Mouse (Mus musculus): ENCODE measurements around the gene Shroom4. TPM values are rescaled to one million over a fixed set of nuclear protein-coding genes. Genes with fewer than 3 reads are reported as not detected.

Gene Shroom4
- total and polyA plus RNA-seq, 2 experiments from 2014 or later = 0.95 to 6.4 TPM

- Histone ChIP-seq H3K9ac (replicated peaks; ENCODE audit: low read length) (peak overlapping the region; percentile 56), H3K27ac (peak overlapping the region; percentile 74; the same call in 1 of the 2 replicates), H3K4me2 (ENCODE audit: low read depth, low read length) (peak overlapping the region; percentile 64), H3K4me1 (ENCODE audit: insufficient read depth, low read length) (no peaks in the 10 kb centered on the region), H3K36me3 (ENCODE audit: insufficient read depth, low read length) (no peaks in the 10 kb centered on the region), H3K27me3 (ENCODE audit: insufficient read depth, low read length) (no peaks in the 10 kb centered on the region), H3K4me3 (ENCODE audit: low read length) (peak overlapping the region; percentile 56), H3K9me3 (ENCODE audit: low read length) (no peaks in the 10 kb centered on the region)
- no peak for TF ChIP-seq CTCF (IDR thresholded peaks at IDR 0.05; ENCODE audit: low read depth)
- ATAC-seq = peak; percentile 31
- DNase-seq (ENCODE audit: low spot score) = peak; percentile 34
- WGBS = 23% methylated on average over 27 of the region's 49 CpGs
Observed at GRCm38 (mm10) chrX:6400398-6401020, 855 bp downstream of the Shroom4 start.

- Histone ChIP-seq H3K9ac (replicated peaks; ENCODE audit: low read length) (no peak overlapping the region), H3K27me3 (ENCODE audit: insufficient read depth, low read length) (no peaks in the 10 kb centered on the region), H3K4me2 (ENCODE audit: low read depth, low read length) (no peak overlapping the region), H3K36me3 (ENCODE audit: insufficient read depth, low read length) (no peaks in the 10 kb centered on the region), H3K4me3 (ENCODE audit: low read length) (no peak overlapping the region), H3K27ac (no peak overlapping the region), H3K4me1 (ENCODE audit: insufficient read depth, low read length) (no peaks in the 10 kb centered on the region), H3K9me3 (ENCODE audit: low read length) (no peaks in the 10 kb centered on the region)
- DNase-seq (ENCODE audit: low spot score) (no peak), ATAC-seq (no peak)
- WGBS = 87% methylated on average over 4 of the region's 4 CpGs
- no peak for TF ChIP-seq CTCF (IDR thresholded peaks at IDR 0.05; ENCODE audit: low read depth)
Observed at GRCm38 (mm10) chrX:6402921-6403320, 3.3 kb downstream of the Shroom4 start.

- no peak overlapping the region for H3K4me2 ChIP-seq (ENCODE audit: low read depth, low read length)
- no peak overlapping the region for H3K9ac ChIP-seq (replicated peaks; ENCODE audit: low read length)
- no peaks in the 10 kb centered on the region for H3K9me3 ChIP-seq (ENCODE audit: low read length)
- no peak overlapping the region for H3K27ac ChIP-seq
- no peak for DNase-seq (ENCODE audit: low spot score)
- no peaks in the 10 kb centered on the region for H3K27me3 ChIP-seq (ENCODE audit: insufficient read depth, low read length)
- 76% methylated on average over 6 of the region's 6 CpGs for WGBS
- H3K4me3 ChIP-seq (ENCODE audit: low read length) = no peak overlapping the region
- ATAC-seq = no peak
- no peaks in the 10 kb centered on the region for H3K4me1 ChIP-seq (ENCODE audit: insufficient read depth, low read length)
- H3K36me3 ChIP-seq (ENCODE audit: insufficient read depth, low read length) = no peaks in the 10 kb centered on the region
- TF ChIP-seq CTCF (IDR thresholded peaks at IDR 0.05; ENCODE audit: low read depth) = no peak
Observed at GRCm38 (mm10) chrX:6409114-6409513, 9.5 kb downstream of the Shroom4 start.

GRCm38 (mm10) chrX:6415412-6415811 is 15.8 kb downstream of the Shroom4 start:
- Histone ChIP-seq H3K4me1 (ENCODE audit: insufficient read depth, low read length) (no peaks in the 10 kb centered on the region), H3K9me3 (ENCODE audit: low read length) (no peaks in the 10 kb centered on the region), H3K27me3 (ENCODE audit: insufficient read depth, low read length) (no peaks in the 10 kb centered on the region), H3K27ac (no peak overlapping the region), H3K4me2 (ENCODE audit: low read depth, low read length) (no peak overlapping the region), H3K4me3 (ENCODE audit: low read length) (no peak overlapping the region), H3K36me3 (ENCODE audit: insufficient read depth, low read length) (no peaks in the 10 kb centered on the region), H3K9ac (replicated peaks; ENCODE audit: low read length) (no peak overlapping the region)
- DNase-seq (ENCODE audit: low spot score) (no peak), ATAC-seq (no peak)
- no peak for TF ChIP-seq CTCF (IDR thresholded peaks at IDR 0.05; ENCODE audit: low read depth)
- 84% methylated on average over 12 of the region's 12 CpGs for WGBS

GRCm38 (mm10) chrX:6415936-6416335 is 16.3 kb downstream of the Shroom4 start:
- no peak overlapping the region for H3K27ac ChIP-seq
- H3K4me3 ChIP-seq (ENCODE audit: low read length) = no peak overlapping the region
- TF ChIP-seq CTCF (IDR thresholded peaks at IDR 0.05; ENCODE audit: low read depth) = no peak
- H3K27me3 ChIP-seq (ENCODE audit: insufficient read depth, low read length) = no peaks in the 10 kb centered on the region
- H3K4me1 ChIP-seq (ENCODE audit: insufficient read depth, low read length) = no peaks in the 10 kb centered on the region
- no peak overlapping the region for H3K4me2 ChIP-seq (ENCODE audit: low read depth, low read length)
- no peak overlapping the region for H3K9ac ChIP-seq (replicated peaks; ENCODE audit: low read length)
- H3K36me3 ChIP-seq (ENCODE audit: insufficient read depth, low read length) = no peaks in the 10 kb centered on the region
- ATAC-seq = no peak
- WGBS = 74% methylated on average over 5 of the region's 5 CpGs
- no peak for DNase-seq (ENCODE audit: low spot score)
- no peaks in the 10 kb centered on the region for H3K9me3 ChIP-seq (ENCODE audit: low read length)

- Histone ChIP-seq H3K27ac (no peak overlapping the region), H3K9me3 (ENCODE audit: low read length) (no peaks in the 10 kb centered on the region), H3K27me3 (ENCODE audit: insufficient read depth, low read length) (no peaks in the 10 kb centered on the region), H3K4me1 (ENCODE audit: insufficient read depth, low read length) (no peaks in the 10 kb centered on the region), H3K4me2 (ENCODE audit: low read depth, low read length) (no peak overlapping the region), H3K9ac (replicated peaks; ENCODE audit: low read length) (no peak overlapping the region), H3K4me3 (ENCODE audit: low read length) (no peak overlapping the region), H3K36me3 (ENCODE audit: insufficient read depth, low read length) (no peaks in the 10 kb centered on the region)
- WGBS = 64% methylated on average over 4 of the region's 4 CpGs
- ATAC-seq = no peak
- DNase-seq (ENCODE audit: low spot score) = no peak
- no peak for TF ChIP-seq CTCF (IDR thresholded peaks at IDR 0.05; ENCODE audit: low read depth)
Observed at GRCm38 (mm10) chrX:6418140-6418539, 18.5 kb downstream of the Shroom4 start.

GRCm38 (mm10) chrX:6435260-6435659 is 35.6 kb downstream of the Shroom4 start:
- 77% methylated on average over 2 of the region's 2 CpGs for WGBS

More at GRCm38 (mm10) chrX:6435260-6435659, 35.6 kb downstream of the Shroom4 start:
- H3K4me3 ChIP-seq (ENCODE audit: low read length) = no peak overlapping the region
- no peak overlapping the region for H3K27ac ChIP-seq
- H3K9me3 ChIP-seq (ENCODE audit: low read length) = no peaks in the 10 kb centered on the region
- no peak overlapping the region for H3K9ac ChIP-seq (replicated peaks; ENCODE audit: low read length)
- no peaks in the 10 kb centered on the region for H3K4me1 ChIP-seq (ENCODE audit: insufficient read depth, low read length)
- DNase-seq (ENCODE audit: low spot score) (no peak), ATAC-seq (no peak)
- H3K4me2 ChIP-seq (ENCODE audit: low read depth, low read length) = no peak overlapping the region
- no peaks in the 10 kb centered on the region for H3K36me3 ChIP-seq (ENCODE audit: insufficient read depth, low read length)
- no peak for TF ChIP-seq CTCF (IDR thresholded peaks at IDR 0.05; ENCODE audit: low read depth)
- H3K27me3 ChIP-seq (ENCODE audit: insufficient read depth, low read length) = no peaks in the 10 kb centered on the region

Measured in hindbrain, postnatal 0 days (tissue).